Mouse (Mus musculus) liver, embryonic 14.5 days (tissue): ENCODE measurements around the gene Abhd8. TPM values are rescaled to one million over a fixed set of nuclear protein-coding genes. Genes with fewer than 3 reads are reported as not detected.

Experiments used
- ATAC-seq: fragments of 200-750 bp; cut with Nextera tagmentation; 2 replicates; pipeline ENCODE4 v1.8.0; 2017; ENCODE audit warnings: moderate number of reproducible peaks, mild to moderate bottlenecking, moderate library complexity; ENCODE audit not compliant: insufficient read depth
- DNase-seq, 3 experiments: peaks; one replicate each; pipeline ENCODE4 v3.0.0-alpha.2; 2012 to 2013; ENCODE audit warnings: low read depth in 3 of 3, low spot score in 3 of 3
- H3K27ac ChIP-seq: fragments of 300-500 bp; sonication (generic); 2 replicates; pipeline ENCODE4 v1.5.1; 2014; ENCODE audit warnings: moderate library complexity, mild to moderate bottlenecking, control low read depth, inconsistent platforms
- H3K27me3 ChIP-seq: fragments of 300-500 bp; sonication (generic); 2 replicates; pipeline ENCODE4 v1.6.1; 2014; ENCODE audit warnings: mild to moderate bottlenecking, low read length, moderate library complexity; ENCODE audit not compliant: control insufficient read depth, insufficient read depth
- H3K36me3 ChIP-seq: fragments of 300-500 bp; sonication (generic); replicated peaks from 2 replicates; pipeline ENCODE4 v1.6.1; 2014; ENCODE audit warnings: low read depth; ENCODE audit not compliant: control insufficient read depth, insufficient read depth
- H3K4me1 ChIP-seq, 2 experiments: fragments of 200-500 bp in 1 of 2; fragments of 300-500 bp in 1 of 2; sonication (generic) in 1 of 2; replicated peaks; 2 replicates each; pipeline ENCODE4 v1.6.1; 2012 to 2014; ENCODE audit warnings: antibody characterized with exemption in 1 of 2, inconsistent platforms in 1 of 2, low read length in 1 of 2; ENCODE audit not compliant: control insufficient read depth in 2 of 2, insufficient read depth in 2 of 2
- H3K4me2 ChIP-seq: fragments of 300-500 bp; sonication (generic); 2 replicates; pipeline ENCODE4 v1.6.1; 2014; ENCODE audit warnings: low read depth, mild to moderate bottlenecking, control low read depth, moderate library complexity
- H3K4me3 ChIP-seq, 2 experiments: fragments of 200-500 bp in 1 of 2; fragments of 300-500 bp in 1 of 2; sonication (generic) in 1 of 2; 2 replicates each; pipeline ENCODE4 v1.5.1; 2012 to 2014; ENCODE audit warnings: low read depth in 2 of 2, low read length in 2 of 2, mild to moderate bottlenecking in 2 of 2, control low read depth in 1 of 2, inconsistent platforms in 1 of 2, moderate library complexity in 1 of 2; ENCODE audit not compliant: insufficient read depth in 1 of 2
- H3K9ac ChIP-seq: fragments of 300-500 bp; sonication (generic); replicated peaks from 2 replicates; pipeline ENCODE4 v1.6.1; 2014; ENCODE audit warnings: mild to moderate bottlenecking, control low read depth, moderate library complexity
- H3K9me3 ChIP-seq: fragments of 300-500 bp; sonication (generic); 2 replicates; pipeline ENCODE4 v1.6.1; 2016; ENCODE audit warnings: low read length, mixed read lengths; ENCODE audit not compliant: control insufficient read depth
- CTCF ChIP-seq: IDR thresholded peaks from 2 replicates; pipeline ENCODE4 v1.5.1; 2016; ENCODE audit warnings: antibody characterized with exemption, low read depth, control low read depth
- EP300 ChIP-seq: IDR thresholded peaks from 2 replicates; pipeline ENCODE4 v1.6.1; 2016; ENCODE audit warnings: antibody characterized with exemption, low read depth
- WGBS: fragments of 180-500 bp; shearing (Covaris S2); extraction: QIAGEN DNeasy Blood & Tissue Kit; methylation state at CpG from one replicate; pipeline ENCODE4 v1.1.7; 2014; ENCODE audit not compliant: insufficient replicate concordance; 5-methylcytosine and 5-hydroxymethylcytosine counted together
- polyA plus RNA-seq, 2 experiments: library from polyadenylated mRNA; depleted of rRNA in 1 of 2; stranded (reverse) in 1 of 2; unstranded in 1 of 2; fragments of >200 nt; fragmentation: Nextera tagmentation in 1 of 2; extraction: Ambion mirVana in 1 of 2; gene quantifications; 2 replicates each; pipeline versions ENCODE4 v1.2.1 to v1.2.3; 2012 to 2014

Gene Abhd8
- polyA plus RNA-seq, 2 experiments = 5.3 to 6.6 TPM

DNA sequence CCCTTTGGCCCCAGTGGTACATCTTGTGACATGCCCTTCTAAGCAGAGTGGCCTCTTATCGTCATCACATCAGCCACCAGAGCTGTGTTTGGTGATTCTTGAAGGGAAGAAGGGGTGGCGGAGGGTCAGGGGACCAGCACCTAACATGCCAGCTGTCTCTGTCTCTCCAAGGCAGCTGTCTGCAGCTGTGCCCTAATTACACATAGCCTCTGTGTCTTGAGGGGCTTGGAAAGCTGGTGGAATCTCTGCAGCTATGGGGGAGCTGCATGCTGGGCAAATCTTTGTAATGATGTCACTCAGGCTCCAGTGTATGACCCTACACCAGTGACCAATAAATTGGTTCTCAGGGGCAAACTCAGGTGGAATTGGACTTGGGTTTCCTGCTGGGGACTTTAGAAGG, 10.8 kb downstream of the Abhd8 start:
- Histone ChIP-seq H3K27ac (no peak overlapping the region), H3K9ac (no peak overlapping the region), H3K4me3 (no peak overlapping the region), H3K4me1 (peaks cover 0 to 3% of the 10 kb centered on the region in 2 experiments; a peak in 1 of 4 replicates), H3K36me3 (no peaks in the 10 kb centered on the region), H3K4me2 (no peak overlapping the region), H3K27me3 (no peaks in the 10 kb centered on the region), H3K9me3 (no peaks in the 10 kb centered on the region)
- no peak for TF ChIP-seq EP300
- no peak for TF ChIP-seq CTCF
- ATAC-seq = no peak
- WGBS = 47% methylated on average over 2 of the region's 2 CpGs
- DNase-seq = no peak

- Histone ChIP-seq H3K27ac (no peak overlapping the region), H3K4me2 (no peak overlapping the region), H3K9me3 (no peaks in the 10 kb centered on the region), H3K4me3 (no peak overlapping the region), H3K36me3 (no peaks in the 10 kb centered on the region), H3K9ac (no peak overlapping the region), H3K27me3 (no peaks in the 10 kb centered on the region), H3K4me1 (no peaks in the 10 kb centered on the region)
- TF ChIP-seq CTCF (no peak), EP300 (no peak)
- DNase-seq (no peak), ATAC-seq (no peak)
- 45% methylated on average over 11 of the region's 11 CpGs for WGBS
Measured at GRCm38 (mm10) chr8:71451777-71452176, 11.7 kb downstream of the Abhd8 start.

- no peak for DNase-seq
- Histone ChIP-seq H3K9me3 (no peaks in the 10 kb centered on the region), H3K27me3 (no peaks in the 10 kb centered on the region), H3K4me2 (no peak overlapping the region), H3K4me1 (no peaks in the 10 kb centered on the region), H3K36me3 (no peaks in the 10 kb centered on the region), H3K27ac (no peak overlapping the region), H3K9ac (no peak overlapping the region), H3K4me3 (no peak overlapping the region)
- TF ChIP-seq EP300 = no peak
- no peak for TF ChIP-seq CTCF
- WGBS = 54% methylated on average over 4 of the region's 4 CpGs
- no peak for ATAC-seq
Measured at GRCm38 (mm10) chr8:71451337-71451736, 12.1 kb downstream of the Abhd8 start.

GRCm38 (mm10) chr8:71445096-71445495, 18.4 kb downstream of the Abhd8 start:
- no peak overlapping the region for H3K27ac ChIP-seq
- H3K9me3 ChIP-seq = no peaks in the 10 kb centered on the region
- no peak for DNase-seq
- TF ChIP-seq EP300 (no peak), CTCF (no peak)
- no peak overlapping the region for H3K9ac ChIP-seq
- WGBS = 56% methylated on average over 7 of the region's 7 CpGs
- no peak overlapping the region for H3K4me2 ChIP-seq
- no peak overlapping the region for H3K4me3 ChIP-seq
- no peaks in the 10 kb centered on the region for H3K36me3 ChIP-seq
- H3K27me3 ChIP-seq = no peaks in the 10 kb centered on the region; the same call in 1 of the 2 replicates
- ATAC-seq = no peak
- no peaks in the 10 kb centered on the region for H3K4me1 ChIP-seq

GRCm38 (mm10) chr8:71441404-71441803, 22.1 kb downstream of the Abhd8 start:
- TF ChIP-seq EP300 (no peak), CTCF (peak; percentile 74)
- Histone ChIP-seq H3K4me3 (no peak overlapping the region), H3K27me3 (no peaks in the 10 kb centered on the region; the same call in 1 of the 2 replicates), H3K4me1 (no peaks in the 10 kb centered on the region), H3K36me3 (no peaks in the 10 kb centered on the region), H3K27ac (no peak overlapping the region), H3K4me2 (no peak overlapping the region), H3K9me3 (no peaks in the 10 kb centered on the region), H3K9ac (no peak overlapping the region)
- peak in 2 of 3 experiments; percentile 50 to 52 for DNase-seq
- WGBS = under 1% methylated on average over 7 of the region's 7 CpGs
- no peak for ATAC-seq
